Mouse (Mus musculus): ENCODE results near the gene Tmem11. TPM values are rescaled to one million over a fixed set of nuclear protein-coding genes. Genes with fewer than 3 reads are reported as not detected.
A peak's percentile ranks its signal among the peaks of the same experiment; 100 is the strongest.

The Tmem11 gene
- total RNA-seq, 1 experiment: 50.0 TPM

DNA sequence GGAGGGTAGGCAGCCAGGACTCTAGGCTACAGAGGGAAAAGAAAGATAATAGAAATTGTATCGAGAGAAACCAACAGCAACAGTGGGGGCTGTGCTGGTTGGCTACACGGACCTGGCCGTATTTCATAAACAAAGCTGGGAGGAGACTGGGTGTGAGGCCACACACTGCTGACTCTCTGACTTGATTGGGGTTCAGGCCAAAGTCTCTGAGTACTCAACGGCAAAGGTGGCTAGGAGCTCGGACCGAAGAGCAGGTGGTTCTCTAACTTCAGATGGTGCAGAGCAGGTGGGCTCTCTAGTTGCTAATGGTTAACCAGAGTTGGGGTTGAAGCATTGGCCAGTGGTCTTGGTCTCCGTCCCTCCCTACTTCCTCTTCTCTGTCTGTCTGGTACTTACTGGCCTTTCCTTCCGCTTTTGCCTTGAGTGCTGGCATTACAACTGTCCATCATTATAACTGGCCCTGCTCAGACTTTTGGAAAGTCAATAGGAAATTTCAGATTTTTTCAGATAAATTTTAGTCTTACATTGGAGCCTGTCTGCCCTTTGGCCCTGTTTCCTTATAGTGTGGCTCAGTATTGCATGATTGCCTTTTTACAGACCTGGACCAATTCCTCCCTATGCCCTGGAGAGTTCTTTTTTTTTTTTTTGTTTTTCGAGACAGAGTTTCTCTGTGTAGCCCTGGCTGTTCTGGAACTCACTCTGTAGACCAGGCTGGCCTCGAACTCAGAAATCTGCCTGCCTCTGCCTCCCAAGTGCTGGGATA, 41.2 kb downstream of the Tmem11 start:
- H3K4me3 ChIP-seq (ENCODE audit: insufficient read depth in 1 of 2, low read depth in 1 of 2, low read length in 2 of 2, poor library complexity in 1 of 2, severe bottlenecking in 1 of 2): no peak overlapping the region
- no peak overlapping the region for H3K9ac ChIP-seq (ENCODE audit: insufficient read depth, low read depth, low read length, poor library complexity, severe bottlenecking)
- peaks cover 0 to 18% of the 10 kb centered on the region in 2 experiments; a peak in 2 of 4 replicates for H3K4me1 ChIP-seq (ENCODE audit: control insufficient read depth in 2 of 2, insufficient read depth in 2 of 2, low read length in 2 of 2, poor library complexity in 1 of 2)
- H3K36me3 ChIP-seq (ENCODE audit: control insufficient read depth, insufficient read depth, low read length, poor library complexity, severe bottlenecking): no peaks in the 10 kb centered on the region; the same call in 1 of the 2 replicates
- DNase-seq (ENCODE audit: low read depth, low spot score): no peak
- TF ChIP-seq ZNF384 (IDR thresholded peaks at IDR 0.05; ENCODE audit: low read depth, low read length): no peak
- no peak for TF ChIP-seq ZC3H11A (IDR thresholded peaks at IDR 0.05; ENCODE audit: borderline replicate concordance, low read depth, low read length)
- TF ChIP-seq HCFC1 (IDR thresholded peaks at IDR 0.05; ENCODE audit: borderline replicate concordance, insufficient read depth, low read length): no peak
- TF ChIP-seq MAFK (IDR thresholded peaks at IDR 0.05; ENCODE audit: insufficient read depth, low read depth, low read length): no peak
- TF ChIP-seq CHD2 (IDR thresholded peaks at IDR 0.05; ENCODE audit: low read depth, low read length): no peak
- no peak overlapping the region for H3K27ac ChIP-seq (ENCODE audit: insufficient read depth, low read depth, low read length, poor library complexity, severe bottlenecking)
- no peaks in the 10 kb centered on the region for H3K9me3 ChIP-seq (ENCODE audit: control insufficient read depth, insufficient read depth, low read depth, low read length)
- in situ Hi-C loops (cut with MboI; ENCODE audit: low sequenced_read_pairs in 2 of 2, unreplicated experiment in 2 of 2): no loop called here

- Histone ChIP-seq H3K9ac (ENCODE audit: insufficient read depth, low read depth, low read length, poor library complexity, severe bottlenecking) (no peak overlapping the region; the same call in 1 of the 2 replicates), H3K36me3 (ENCODE audit: control insufficient read depth, insufficient read depth, low read length, poor library complexity, severe bottlenecking) (no peaks in the 10 kb centered on the region; the same call in 1 of the 2 replicates), H3K27ac (ENCODE audit: insufficient read depth, low read depth, low read length, poor library complexity, severe bottlenecking) (no peak overlapping the region), H3K4me3 (ENCODE audit: insufficient read depth in 1 of 2, low read depth in 1 of 2, low read length in 2 of 2, poor library complexity in 1 of 2, severe bottlenecking in 1 of 2) (no peak overlapping the region), H3K4me1 (ENCODE audit: control insufficient read depth in 2 of 2, insufficient read depth in 2 of 2, low read length in 2 of 2, poor library complexity in 1 of 2) (peaks cover 0 to 12% of the 10 kb centered on the region in 2 experiments; a peak in 2 of 4 replicates), H3K9me3 (ENCODE audit: control insufficient read depth, insufficient read depth, low read depth, low read length) (no peaks in the 10 kb centered on the region)
- DNase-seq (ENCODE audit: low read depth, low spot score): no peak
- in situ Hi-C loops (cut with MboI; ENCODE audit: low sequenced_read_pairs in 2 of 2, unreplicated experiment in 2 of 2): no loop called here
- TF ChIP-seq MAFK (IDR thresholded peaks at IDR 0.05; ENCODE audit: insufficient read depth, low read depth, low read length) (no peak), HCFC1 (IDR thresholded peaks at IDR 0.05; ENCODE audit: borderline replicate concordance, insufficient read depth, low read length) (no peak), CHD2 (IDR thresholded peaks at IDR 0.05; ENCODE audit: low read depth, low read length) (no peak), ZC3H11A (IDR thresholded peaks at IDR 0.05; ENCODE audit: borderline replicate concordance, low read depth, low read length) (no peak), ZNF384 (IDR thresholded peaks at IDR 0.05; ENCODE audit: low read depth, low read length) (no peak)
Measured at GRCm38 (mm10) chr11:60836897-60837296, 42.2 kb downstream of the Tmem11 start.

GRCm38 (mm10) chr11:60830433-60831052, 48.5 kb downstream of the Tmem11 start, which contains the start of gene Dhrs7b:
Gene Dhrs7b, plus strand, starts transcription at chr11:60830631.
- peaks cover 0 to 2% of the 10 kb centered on the region in 2 experiments; a peak in 1 of 4 replicates for H3K4me1 ChIP-seq (ENCODE audit: control insufficient read depth in 2 of 2, insufficient read depth in 2 of 2, low read length in 2 of 2, poor library complexity in 1 of 2)
- peak; percentile 73; the same call in 1 of the 2 replicates for TF ChIP-seq HCFC1 (IDR thresholded peaks at IDR 0.05; ENCODE audit: borderline replicate concordance, insufficient read depth, low read length)
- TF ChIP-seq ZC3H11A (IDR thresholded peaks at IDR 0.05; ENCODE audit: borderline replicate concordance, low read depth, low read length): no peak
- no peak for TF ChIP-seq MAFK (IDR thresholded peaks at IDR 0.05; ENCODE audit: insufficient read depth, low read depth, low read length)
- peak; percentile 74; the same call in 1 of the 2 replicates for TF ChIP-seq CHD2 (IDR thresholded peaks at IDR 0.05; ENCODE audit: low read depth, low read length)
- TF ChIP-seq ZNF384 (IDR thresholded peaks at IDR 0.05; ENCODE audit: low read depth, low read length): peak; percentile 56; the same call in 1 of the 2 replicates
- H3K9ac ChIP-seq (ENCODE audit: insufficient read depth, low read depth, low read length, poor library complexity, severe bottlenecking): peak within 1 kb of the TSS; percentile 96
- peak; percentile 90 for DNase-seq (ENCODE audit: low read depth, low spot score)
- H3K27ac ChIP-seq (ENCODE audit: insufficient read depth, low read depth, low read length, poor library complexity, severe bottlenecking): peak within 1 kb of the TSS; percentile 91
- H3K4me3 ChIP-seq (ENCODE audit: insufficient read depth in 1 of 2, low read depth in 1 of 2, low read length in 2 of 2, poor library complexity in 1 of 2, severe bottlenecking in 1 of 2): peak within 1 kb of the TSS; percentile 90 to 92
- in situ Hi-C loops (cut with MboI; ENCODE audit: low sequenced_read_pairs in 2 of 2, unreplicated experiment in 2 of 2): no loop called here
- H3K9me3 ChIP-seq (ENCODE audit: control insufficient read depth, insufficient read depth, low read depth, low read length): no peaks in the 10 kb centered on the region
- H3K36me3 ChIP-seq (ENCODE audit: control insufficient read depth, insufficient read depth, low read length, poor library complexity, severe bottlenecking): no peaks in the 10 kb centered on the region; the same call in 1 of the 2 replicates

- no peaks in the 10 kb centered on the region; the same call in 1 of the 2 replicates for H3K36me3 ChIP-seq (ENCODE audit: control insufficient read depth, insufficient read depth, low read length, poor library complexity, severe bottlenecking)
- in situ Hi-C loops (cut with MboI; ENCODE audit: low sequenced_read_pairs in 2 of 2, unreplicated experiment in 2 of 2): no loop called here
- peaks cover 0 to 2% of the 10 kb centered on the region in 2 experiments; a peak in 1 of 4 replicates for H3K4me1 ChIP-seq (ENCODE audit: control insufficient read depth in 2 of 2, insufficient read depth in 2 of 2, low read length in 2 of 2, poor library complexity in 1 of 2)
- no peak for DNase-seq (ENCODE audit: low read depth, low spot score)
- no peak overlapping the region for H3K27ac ChIP-seq (ENCODE audit: insufficient read depth, low read depth, low read length, poor library complexity, severe bottlenecking)
- H3K9ac ChIP-seq (ENCODE audit: insufficient read depth, low read depth, low read length, poor library complexity, severe bottlenecking): no peak overlapping the region
- H3K4me3 ChIP-seq (ENCODE audit: insufficient read depth in 1 of 2, low read depth in 1 of 2, low read length in 2 of 2, poor library complexity in 1 of 2, severe bottlenecking in 1 of 2): no peak overlapping the region
- TF ChIP-seq CHD2 (IDR thresholded peaks at IDR 0.05; ENCODE audit: low read depth, low read length) (no peak), MAFK (IDR thresholded peaks at IDR 0.05; ENCODE audit: insufficient read depth, low read depth, low read length) (no peak), ZC3H11A (IDR thresholded peaks at IDR 0.05; ENCODE audit: borderline replicate concordance, low read depth, low read length) (no peak), ZNF384 (IDR thresholded peaks at IDR 0.05; ENCODE audit: low read depth, low read length) (no peak), HCFC1 (IDR thresholded peaks at IDR 0.05; ENCODE audit: borderline replicate concordance, insufficient read depth, low read length) (no peak)
- no peaks in the 10 kb centered on the region for H3K9me3 ChIP-seq (ENCODE audit: control insufficient read depth, insufficient read depth, low read depth, low read length)
Measured at GRCm38 (mm10) chr11:60828903-60829302, 50.2 kb downstream of the Tmem11 start.
